Mouse (Mus musculus) intestine, postnatal 0 days (tissue): ENCODE results near the gene Ak3. TPM values are rescaled to one million over a fixed set of nuclear protein-coding genes. Genes with fewer than 3 reads are reported as not detected.

ENCODE experiments used
- ATAC-seq: fragments of 200-750 bp; cut with Nextera tagmentation; 2 replicates; pipeline ENCODE4 v1.8.0; 2017; ENCODE audit warnings: mild to moderate bottlenecking, moderate TSS enrichment, moderate library complexity
- H3K27ac ChIP-seq: fragments of 300-500 bp; sonication (generic); 2 replicates; pipeline ENCODE4 v1.5.1; 2014; ENCODE audit warnings: mild to moderate bottlenecking, low read depth, low read length, moderate library complexity
- H3K27me3 ChIP-seq: fragments of 300-500 bp; sonication (generic); replicated peaks from 2 replicates; pipeline ENCODE4 v1.6.1; 2014; ENCODE audit warnings: low read length, mixed read lengths; ENCODE audit not compliant: control insufficient read depth, insufficient read depth
- H3K36me3 ChIP-seq: fragments of 300-500 bp; sonication (generic); 2 replicates; pipeline ENCODE4 v1.6.1; 2014; ENCODE audit warnings: mild to moderate bottlenecking, moderate library complexity; ENCODE audit not compliant: control insufficient read depth, insufficient read depth
- H3K4me1 ChIP-seq: fragments of 300-500 bp; sonication (generic); replicated peaks from 2 replicates; pipeline ENCODE4 v1.6.1; 2014; ENCODE audit warnings: antibody characterized with exemption, low read length, mixed read lengths; ENCODE audit not compliant: control insufficient read depth, insufficient read depth
- H3K4me2 ChIP-seq: fragments of 300-500 bp; sonication (generic); replicated peaks from 2 replicates; pipeline ENCODE4 v1.6.1; 2014; ENCODE audit warnings: low read depth, mild to moderate bottlenecking, moderate library complexity
- H3K4me3 ChIP-seq: fragments of 300-500 bp; sonication (generic); 2 replicates; pipeline ENCODE4 v1.5.1; 2014; ENCODE audit warnings: low read depth, low read length
- H3K9ac ChIP-seq: fragments of 300-500 bp; sonication (generic); 2 replicates; pipeline ENCODE4 v1.6.1; 2014; ENCODE audit warnings: mild to moderate bottlenecking, low read depth, low read length
- H3K9me3 ChIP-seq: fragments of 300-500 bp; sonication (generic); 2 replicates; pipeline ENCODE4 v1.6.1; 2016; ENCODE audit warnings: mixed run types; ENCODE audit not compliant: control insufficient read depth
- CTCF ChIP-seq: sonication (generic); IDR thresholded peaks from 2 replicates; pipeline ENCODE4 v1.5.1; 2016; ENCODE audit warnings: low read depth, mild to moderate bottlenecking, control low read depth, antibody characterized with exemption, moderate library complexity
- WGBS: fragments of 180-500 bp; shearing (Covaris S2); extraction: QIAGEN DNeasy Blood & Tissue Kit; methylation state at CpG from one replicate; pipeline ENCODE4 v1.1.7; 2014; 5-methylcytosine and 5-hydroxymethylcytosine counted together
- polyA plus RNA-seq: library from polyadenylated mRNA; unstranded; fragments of >200 nt; fragmentation: Nextera tagmentation; extraction: Ambion mirVana; gene quantifications from 2 replicates; pipeline ENCODE4 v1.2.1, GENCODE M21; 2015

Ak3 gene
- polyA plus RNA-seq, 1 experiment from 2014 or later, result 70.4 TPM

DNA sequence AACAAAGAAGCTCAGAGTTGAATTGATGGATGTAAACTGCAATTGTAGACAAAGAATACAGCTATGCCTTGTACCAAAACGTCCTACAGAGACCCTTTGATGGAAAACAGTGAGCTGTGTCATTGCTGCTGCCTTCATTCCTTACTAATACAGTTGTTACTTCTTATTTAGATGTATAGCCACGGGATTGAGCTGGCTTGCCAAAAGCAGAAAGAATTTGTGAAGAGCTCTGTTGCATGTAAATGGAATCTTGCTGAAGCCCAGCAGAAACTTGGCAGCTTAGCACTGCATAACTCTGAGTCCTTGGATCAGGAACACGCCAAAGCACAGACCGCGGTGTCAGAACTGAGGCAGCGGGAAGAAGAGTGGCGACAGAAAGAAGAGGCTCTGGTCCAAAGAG lies 52.9 kb downstream of the Ak3 start:
- no peak overlapping the region; the same call in 1 of the 2 replicates for H3K27ac ChIP-seq
- WGBS, result 76% methylated on average over 7 of the region's 7 CpGs
- no peak for TF ChIP-seq CTCF

DNA sequence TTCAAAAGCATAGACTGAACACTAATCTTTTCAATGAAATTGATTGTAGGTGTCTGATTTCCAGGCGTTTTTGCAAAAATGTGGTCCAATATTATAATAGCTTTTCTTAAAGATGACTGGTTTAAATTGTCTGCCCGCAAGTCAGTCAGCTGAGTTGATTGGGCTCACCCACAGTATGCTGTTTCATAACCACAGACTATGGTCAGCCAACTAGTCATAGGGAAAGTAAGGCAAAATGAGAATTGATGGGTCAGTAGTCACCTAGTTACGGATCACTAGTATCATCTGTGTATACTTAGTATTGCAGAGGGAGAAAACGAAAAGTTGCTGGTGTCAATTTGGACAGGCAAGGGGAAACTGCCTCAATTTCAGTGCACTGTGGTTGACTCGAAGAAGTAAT lies 56.4 kb downstream of the Ak3 start:
- peak overlapping the region; percentile 96; the same call in 1 of the 2 replicates for H3K27ac ChIP-seq
- 67% methylated on average over 5 of the region's 5 CpGs for WGBS

More for the DNA sequence above, 52.9 kb downstream of the Ak3 start:
- Histone ChIP-seq H3K4me1 (no peaks in the 10 kb centered on the region), H3K27me3 (no peaks in the 10 kb centered on the region), H3K4me3 (no peak overlapping the region), H3K9me3 (no peaks in the 10 kb centered on the region), H3K4me2 (no peak overlapping the region), H3K9ac (no peak overlapping the region), H3K36me3 (peaks cover 27% of the 10 kb centered on the region)
- ATAC-seq, result no peak

DNA sequence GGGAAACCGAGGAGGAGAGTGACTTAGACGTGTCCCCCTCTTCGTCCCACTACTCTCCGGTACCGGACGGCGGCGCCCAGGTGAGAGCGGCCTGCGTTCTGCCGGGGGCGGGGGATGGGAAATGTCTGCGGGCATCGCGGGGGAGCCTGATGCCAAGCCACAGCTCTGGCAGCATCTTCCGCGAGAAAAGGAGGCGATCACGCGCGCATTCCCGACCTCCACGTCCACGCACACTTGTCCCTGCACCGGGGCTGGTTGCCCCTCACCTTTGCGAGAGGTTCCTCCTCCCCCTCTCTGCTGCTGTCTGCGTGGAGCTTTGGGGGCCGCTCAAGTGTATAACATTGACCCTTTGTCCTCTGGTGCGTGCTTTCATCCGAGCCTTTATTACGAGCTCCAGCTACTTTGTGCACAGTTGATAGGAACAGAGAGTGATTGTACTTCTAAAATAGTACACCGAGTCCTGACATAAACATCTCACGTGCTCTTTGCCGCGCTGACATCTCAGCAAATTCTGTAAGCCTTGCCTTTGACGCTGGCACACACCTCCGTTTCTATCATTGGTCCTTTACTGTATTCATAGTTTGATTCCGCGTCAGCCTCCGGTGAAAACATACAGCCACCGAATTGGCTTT lies 57.1 kb downstream of the Ak3 start:
- Histone ChIP-seq H3K9ac (peak overlapping the region; percentile 96), H3K4me1 (no peaks in the 10 kb centered on the region), H3K27ac (peak overlapping the region; percentile 96), H3K27me3 (no peaks in the 10 kb centered on the region), H3K9me3 (no peaks in the 10 kb centered on the region), H3K4me3 (peak overlapping the region; percentile 72), H3K4me2 (peak overlapping the region; percentile 71), H3K36me3 (peaks cover 12% of the 10 kb centered on the region)
- WGBS, result under 1% methylated on average over 39 of the region's 41 CpGs
- TF ChIP-seq CTCF, result no peak
- ATAC-seq, result peak; percentile 78

More for the DNA sequence above, 56.4 kb downstream of the Ak3 start:
- no peaks in the 10 kb centered on the region for H3K4me1 ChIP-seq
- H3K4me2 ChIP-seq, result peak overlapping the region; percentile 71
- peaks cover 14% of the 10 kb centered on the region for H3K36me3 ChIP-seq
- peak overlapping the region; percentile 96 for H3K9ac ChIP-seq
- no peaks in the 10 kb centered on the region for H3K27me3 ChIP-seq
- TF ChIP-seq CTCF, result no peak
- peak overlapping the region; percentile 72 for H3K4me3 ChIP-seq
- no peak for ATAC-seq
- H3K9me3 ChIP-seq, result no peaks in the 10 kb centered on the region

DNA sequence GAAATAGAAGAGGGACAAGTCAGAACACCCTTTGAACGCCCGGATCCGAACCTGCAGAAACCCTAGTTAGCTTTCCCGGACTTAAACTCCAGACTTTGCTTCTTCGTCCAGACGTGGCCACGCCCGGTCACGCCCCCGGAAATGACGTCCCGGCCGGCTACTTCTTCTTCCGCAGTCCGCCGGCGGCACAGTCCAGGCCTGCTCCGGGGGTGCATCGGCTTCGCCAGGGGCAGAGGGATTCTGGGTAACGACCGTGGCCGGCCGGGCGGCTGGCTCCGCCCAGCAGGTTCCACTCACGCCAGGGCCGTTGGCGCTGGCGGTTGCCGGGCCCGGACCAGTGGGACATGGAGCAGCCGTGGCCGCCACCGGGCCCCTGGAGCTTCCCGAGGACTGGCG lies 57.6 kb downstream of the Ak3 start, which contains the start of gene Cdc37l1:
Gene Cdc37l1 (plus strand): TSS at position 159 of the 396 bp plus-strand sequence.
- Histone ChIP-seq H3K9ac (peak within 1 kb of the TSS; percentile 96), H3K9me3 (no peaks in the 10 kb centered on the region), H3K27me3 (no peaks in the 10 kb centered on the region), H3K27ac (peak within 1 kb of the TSS; percentile 96), H3K36me3 (peaks cover 7% of the 10 kb centered on the region), H3K4me2 (peak within 1 kb of the TSS; percentile 71), H3K4me3 (peak within 1 kb of the TSS; percentile 72), H3K4me1 (no peaks in the 10 kb centered on the region)
- ATAC-seq, result peak; percentile 96
- 0% methylated on average over 37 of the region's 37 CpGs for WGBS
- TF ChIP-seq CTCF, result no peak

DNA sequence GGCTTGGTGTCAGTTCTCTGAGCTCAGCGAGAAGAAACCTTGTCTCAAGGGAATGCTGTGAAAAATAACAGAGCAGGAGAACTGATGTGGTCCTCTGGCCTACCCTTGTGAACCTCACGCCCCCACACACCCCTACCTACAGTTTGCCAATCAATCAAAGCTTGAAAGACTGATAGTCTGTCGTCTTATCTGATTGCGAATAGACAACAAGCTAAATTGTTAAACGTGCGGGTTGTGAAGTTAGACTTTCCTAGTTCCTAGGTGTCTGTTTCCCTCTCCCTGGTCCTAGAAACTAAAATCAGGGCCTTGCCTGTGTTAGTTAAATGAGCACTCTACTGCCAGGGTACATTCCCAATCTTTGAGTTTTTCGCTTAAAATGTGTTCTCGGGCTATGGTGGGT lies 58.2 kb downstream of the Ak3 start:
- Histone ChIP-seq H3K36me3 (no peaks in the 10 kb centered on the region; the same call in 1 of the 2 replicates), H3K4me3 (peak overlapping the region; percentile 72), H3K27me3 (no peaks in the 10 kb centered on the region), H3K4me2 (peak overlapping the region; percentile 71), H3K9me3 (no peaks in the 10 kb centered on the region), H3K27ac (peak overlapping the region; percentile 96; the same call in 1 of the 2 replicates), H3K9ac (peak overlapping the region; percentile 96), H3K4me1 (no peaks in the 10 kb centered on the region)
- no peak for ATAC-seq
- no peak for TF ChIP-seq CTCF
- WGBS, result 47% methylated on average over 8 of the region's 8 CpGs

DNA sequence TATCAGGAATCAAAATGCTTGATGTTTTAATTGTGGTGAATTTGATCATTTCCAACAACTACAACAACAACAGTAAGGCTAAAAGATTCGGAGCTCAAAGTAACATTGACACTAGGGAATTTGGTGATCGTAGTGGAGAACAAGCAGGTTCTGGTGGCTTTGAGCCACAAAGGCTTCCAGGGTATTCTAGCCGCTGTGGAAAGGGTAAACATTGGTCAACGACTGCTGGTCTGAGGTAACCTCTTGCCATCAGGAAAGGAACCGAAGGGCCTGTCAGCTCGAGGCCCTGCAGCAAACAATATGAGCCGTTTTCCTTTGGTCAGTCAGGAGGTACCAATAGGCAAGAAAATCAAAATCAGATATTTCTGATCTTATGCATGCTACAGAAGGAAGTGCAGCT lies 65.1 kb downstream of the Ak3 start:
- H3K4me2 ChIP-seq, result no peak overlapping the region
- no peak for TF ChIP-seq CTCF
- no peaks in the 10 kb centered on the region for H3K4me1 ChIP-seq
- H3K9me3 ChIP-seq, result no peaks in the 10 kb centered on the region
- H3K9ac ChIP-seq, result no peak overlapping the region
- H3K4me3 ChIP-seq, result no peak overlapping the region
- no peaks in the 10 kb centered on the region for H3K27me3 ChIP-seq
- ATAC-seq, result no peak
- 54% methylated on average over 7 of the region's 7 CpGs for WGBS
- H3K36me3 ChIP-seq, result no peaks in the 10 kb centered on the region
- H3K27ac ChIP-seq, result no peak overlapping the region
